Mouse (Mus musculus): ENCODE measurements around the gene Plin5. TPM values are rescaled to one million over a fixed set of nuclear protein-coding genes. Genes with fewer than 3 reads are reported as not detected.

Gene Plin5
- total and polyA plus RNA-seq, 3 experiments, result not detected

DNA sequence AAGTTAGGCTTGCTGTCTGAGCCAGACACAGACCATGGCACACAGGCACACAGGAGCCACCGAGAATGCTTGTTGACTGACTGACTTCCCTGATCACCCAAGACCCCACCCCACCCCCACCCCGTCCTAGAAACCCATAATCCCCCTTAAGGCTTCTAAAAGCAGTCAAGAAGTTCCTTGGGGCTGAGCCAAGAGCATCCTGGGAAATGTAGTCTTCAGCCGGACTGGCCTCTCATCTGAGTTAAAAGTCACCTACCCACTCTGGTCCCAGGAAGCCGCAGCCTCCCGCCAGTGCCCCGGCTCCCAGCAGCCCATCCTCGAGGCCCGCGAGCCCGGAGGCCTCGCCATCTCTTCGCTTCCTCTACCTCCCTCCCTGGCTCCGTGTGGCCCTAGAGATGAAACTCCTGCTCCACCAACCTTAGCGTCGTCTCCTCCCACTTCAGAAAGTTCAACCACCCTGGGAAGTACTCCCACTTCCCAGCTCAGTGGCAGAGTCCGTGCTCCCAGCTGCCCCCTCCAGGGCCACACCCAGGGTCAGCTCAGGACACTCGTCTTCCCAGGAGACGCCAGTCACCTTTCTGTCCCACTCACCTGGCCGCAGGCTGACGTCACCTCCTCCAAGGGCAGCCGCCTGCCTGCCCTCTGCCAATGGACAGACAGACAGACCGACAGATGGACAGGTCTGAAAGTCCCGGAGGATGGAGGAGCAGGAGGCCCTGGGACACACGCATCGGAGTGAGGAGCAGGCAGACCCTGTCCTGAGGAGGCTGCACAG, 20.6 kb upstream of the Plin5 start:
- Histone ChIP-seq H3K27me3 (replicated peaks) (peaks cover 82% of the 10 kb centered on the region), H3K36me3 (replicated peaks in 1 of 2; ENCODE audit: control insufficient read depth in 1 of 2, insufficient read depth in 1 of 2, low read length in 1 of 2) (no peaks in the 10 kb centered on the region), H3K4me2 (ENCODE audit: insufficient read depth, low read depth, poor library complexity, severe bottlenecking) (no peak overlapping the region), H3K27ac (ENCODE audit: insufficient read depth, low read depth) (no peak overlapping the region), H3K4me1 (ENCODE audit: control insufficient read depth in 1 of 2, insufficient read depth in 2 of 2) (peaks cover 7 to 44% of the 10 kb centered on the region in 2 experiments; a peak in 3 of 4 replicates), H3K4me3 (replicated peaks in 1 of 3; ENCODE audit: low read depth in 2 of 3, low read length in 2 of 3, poor library complexity in 1 of 3) (no peak overlapping the region), H3K9ac (ENCODE audit: insufficient read depth, low read depth) (no peak overlapping the region), H3K79me2 (replicated peaks; ENCODE audit: control insufficient read depth, extremely low read depth, insufficient read depth, poor library complexity, severe bottlenecking) (no peaks in the 10 kb centered on the region), H3K9me3 (replicated peaks; ENCODE audit: low read length) (no peaks in the 10 kb centered on the region)
- in situ Hi-C loops (cut with MboI; ENCODE audit: low pct_ligation_motif_present, low pct_unique_long_range_greater_than_20kb, low sequenced_read_pairs) (no loop called here), dilution Hi-C loops (cut with MboI; ENCODE audit: extremely low pct_ligation_motif_present, extremely low pct_unique_long_range_greater_than_20kb, low sequenced_read_pairs) (no loop called here)
- no peak for DNase-seq (ENCODE audit: extremely low read depth)
- TF ChIP-seq MXI1 (IDR thresholded peaks at IDR 0.05; ENCODE audit: low read depth, low read length), result no peak
- no peak for TF ChIP-seq PAX5 (IDR thresholded peaks at IDR 0.05; ENCODE audit: low read length)
- no peak for TF ChIP-seq ELF1 (IDR thresholded peaks at IDR 0.05; ENCODE audit: low read depth, low read length)
- no peak for TF ChIP-seq KAT2A (IDR thresholded peaks at IDR 0.05; ENCODE audit: insufficient replicate concordance, low read length)
- no peak for TF ChIP-seq NELFE (IDR thresholded peaks at IDR 0.05; ENCODE audit: low read depth, low read length)
- no peak for TF ChIP-seq TBP (conservative IDR thresholded peaks at IDR 0.05; ENCODE audit: low read depth, low read length)
- TF ChIP-seq CTCF (conservative IDR thresholded peaks at IDR 0.05 in 1 of 2, IDR thresholded peaks at IDR 0.05 in 1 of 2; ENCODE audit: low read depth in 2 of 2, low read length in 2 of 2), result no peak
- TF ChIP-seq HCFC1 (IDR thresholded peaks at IDR 0.05; ENCODE audit: low read depth, low read length), result peak; percentile 64

DNA sequence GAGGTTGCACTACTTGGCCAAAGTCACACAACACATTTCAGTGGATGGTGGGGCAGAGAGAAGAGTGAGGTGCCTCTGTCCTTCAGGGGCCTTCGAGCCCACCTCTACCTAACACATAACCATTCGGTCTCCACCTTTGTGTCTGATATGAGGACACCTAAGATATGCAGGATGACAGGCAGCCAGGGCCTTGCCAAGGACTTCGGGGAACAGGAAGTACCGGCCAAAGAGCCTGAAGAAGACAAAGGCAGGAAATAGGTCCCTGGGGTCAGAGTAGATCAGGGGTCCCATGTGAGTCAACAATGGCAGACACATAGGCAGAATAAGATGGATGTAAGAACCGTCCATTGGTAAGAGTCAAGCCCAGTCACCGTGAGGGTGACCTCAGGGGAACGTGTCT, 19.2 kb upstream of the Plin5 start:
- H3K27ac ChIP-seq (ENCODE audit: insufficient read depth, low read depth), result no peak overlapping the region
- H3K9me3 ChIP-seq (replicated peaks; ENCODE audit: low read length), result no peaks in the 10 kb centered on the region
- H3K4me1 ChIP-seq (ENCODE audit: control insufficient read depth in 1 of 2, insufficient read depth in 2 of 2), result peaks cover 10 to 50% of the 10 kb centered on the region in 2 experiments; a peak in 3 of 4 replicates
- DNase-seq (ENCODE audit: extremely low read depth), result no peak
- H3K27me3 ChIP-seq (replicated peaks), result peaks cover 67% of the 10 kb centered on the region
- H3K4me3 ChIP-seq (replicated peaks in 1 of 3; ENCODE audit: low read depth in 2 of 3, low read length in 2 of 3, poor library complexity in 1 of 3), result no peak overlapping the region
- no peaks in the 10 kb centered on the region for H3K36me3 ChIP-seq (replicated peaks in 1 of 2; ENCODE audit: control insufficient read depth in 1 of 2, insufficient read depth in 1 of 2, low read length in 1 of 2)
- H3K9ac ChIP-seq (ENCODE audit: insufficient read depth, low read depth), result no peak overlapping the region
- dilution Hi-C loops (cut with MboI; ENCODE audit: extremely low pct_ligation_motif_present, extremely low pct_unique_long_range_greater_than_20kb, low sequenced_read_pairs) (no loop called here), in situ Hi-C loops (cut with MboI; ENCODE audit: low pct_ligation_motif_present, low pct_unique_long_range_greater_than_20kb, low sequenced_read_pairs) (no loop called here)
- TF ChIP-seq MXI1 (IDR thresholded peaks at IDR 0.05; ENCODE audit: low read depth, low read length), result no peak
- no peak for TF ChIP-seq MYC (IDR thresholded peaks at IDR 0.05; ENCODE audit: low read depth, low read length)
- no peak for TF ChIP-seq POLR2AphosphoS2 (IDR thresholded peaks at IDR 0.05; ENCODE audit: low read depth, low read length)
- TF ChIP-seq TBP (conservative IDR thresholded peaks at IDR 0.05; ENCODE audit: low read depth, low read length), result no peak
- no peak for TF ChIP-seq RAD21 (IDR thresholded peaks at IDR 0.05; ENCODE audit: low read depth, low read length)
- no peak for TF ChIP-seq ZC3H11A (IDR thresholded peaks at IDR 0.05; ENCODE audit: low read depth, low read length)
- no peak for TF ChIP-seq PAX5 (IDR thresholded peaks at IDR 0.05; ENCODE audit: low read length)
- TF ChIP-seq ZKSCAN1 (IDR thresholded peaks at IDR 0.05; ENCODE audit: borderline replicate concordance, low read depth, low read length), result no peak
- TF ChIP-seq HCFC1 (IDR thresholded peaks at IDR 0.05; ENCODE audit: low read depth, low read length), result no peak
- no peak for TF ChIP-seq UBTF (IDR thresholded peaks at IDR 0.05; ENCODE audit: low read depth, low read length)
- no peak for TF ChIP-seq TCF12 (IDR thresholded peaks at IDR 0.05; ENCODE audit: low read depth, low read length)
- no peaks in the 10 kb centered on the region for H3K79me2 ChIP-seq (replicated peaks; ENCODE audit: control insufficient read depth, extremely low read depth, insufficient read depth, poor library complexity, severe bottlenecking)
- H3K4me2 ChIP-seq (ENCODE audit: insufficient read depth, low read depth, poor library complexity, severe bottlenecking), result no peak overlapping the region

Measured in CH12.LX (cell line).